Mouse (Mus musculus) embryo, embryonic 10.5 days (tissue): ENCODE measurements around the gene Dpep3.
A peak's percentile ranks its signal among the peaks of the same experiment; 100 is the strongest.

Experiments used
- DNase-seq: peaks from one replicate; pipeline ENCODE4 v3.0.0-alpha.2; 2015; ENCODE audit warnings: low spot score

The Dpep3 gene

DNA sequence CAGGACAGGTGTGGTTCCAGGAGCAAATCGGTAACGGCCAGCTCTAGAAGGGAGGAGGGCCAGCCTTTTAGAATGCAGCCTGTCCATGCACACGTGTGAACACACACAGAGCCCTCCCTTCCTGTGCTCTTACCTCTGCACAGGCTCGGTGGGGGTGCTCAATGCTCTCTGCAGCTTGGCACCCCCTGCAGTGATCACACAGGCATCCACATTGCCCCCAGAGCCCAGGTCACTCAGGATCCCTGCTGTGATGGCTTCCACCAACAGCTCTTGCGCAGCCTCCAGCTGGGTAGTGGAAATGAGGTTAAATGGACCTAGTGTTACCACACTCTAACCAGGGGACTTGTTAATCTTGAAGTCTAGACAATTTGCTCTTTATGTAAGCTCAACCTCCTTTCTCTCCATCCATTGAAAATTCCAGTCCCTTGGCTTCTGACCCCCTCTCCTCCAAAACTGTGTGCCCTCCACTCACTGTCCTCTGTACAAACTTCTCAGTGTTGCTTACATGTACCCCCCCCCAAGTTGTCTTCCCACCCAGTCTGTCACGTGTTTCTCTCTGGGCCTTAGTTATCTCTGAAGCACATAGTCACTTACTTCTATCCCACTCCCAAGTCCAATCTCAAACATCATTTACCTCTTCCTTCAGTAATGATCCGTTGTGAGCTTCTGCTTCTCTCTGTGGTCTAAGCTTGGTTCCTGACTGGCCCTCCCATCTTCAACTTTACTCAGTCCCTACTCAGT is 43.2 kb downstream of the Dpep3 start:
- DNase-seq = no peak

DNA sequence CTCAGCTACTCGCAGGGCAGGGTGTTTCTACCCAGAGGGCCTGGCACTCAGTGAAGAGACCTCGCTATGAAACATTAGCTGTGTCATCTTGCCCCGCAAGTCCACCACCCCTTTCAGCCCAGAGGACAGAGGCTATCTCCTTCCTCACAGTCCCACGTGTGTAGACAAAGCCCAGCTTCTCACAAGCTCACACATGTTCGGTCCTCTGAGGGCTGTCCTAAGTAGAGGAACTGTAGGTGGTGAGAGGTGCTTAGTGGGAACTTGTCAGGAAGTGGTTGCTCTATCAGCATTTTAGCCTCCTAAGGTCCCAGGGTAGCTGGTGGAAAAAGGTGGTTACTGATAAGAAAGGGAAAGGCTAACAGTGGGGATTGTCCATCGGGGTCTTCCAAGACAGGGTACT is 44.1 kb downstream of the Dpep3 start:
- no peak for DNase-seq

DNA sequence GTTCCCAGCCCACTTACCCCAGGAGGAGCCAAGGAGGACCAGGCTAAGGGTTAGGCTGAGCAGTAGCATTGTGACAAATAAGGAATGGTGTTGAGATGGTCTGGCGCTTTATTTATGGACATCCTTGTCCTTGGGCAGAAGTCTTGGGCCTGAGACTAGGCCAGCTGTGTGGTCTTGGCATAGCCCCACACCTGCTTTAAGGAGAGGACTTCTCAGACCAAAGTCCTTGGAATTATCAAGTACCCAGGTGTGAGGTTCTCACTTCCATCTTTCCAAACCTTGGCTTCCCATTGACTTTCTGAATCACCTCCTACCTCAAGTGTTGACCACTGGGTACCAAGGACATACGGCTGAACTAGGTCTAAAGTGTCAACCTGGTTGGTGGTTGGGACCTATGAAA is 45.5 kb downstream of the Dpep3 start, which contains the start of gene Ctrl:
Ctrl (minus strand) TSS at position 101 of the 400 bp plus-strand sequence.
- no peak for DNase-seq

DNA sequence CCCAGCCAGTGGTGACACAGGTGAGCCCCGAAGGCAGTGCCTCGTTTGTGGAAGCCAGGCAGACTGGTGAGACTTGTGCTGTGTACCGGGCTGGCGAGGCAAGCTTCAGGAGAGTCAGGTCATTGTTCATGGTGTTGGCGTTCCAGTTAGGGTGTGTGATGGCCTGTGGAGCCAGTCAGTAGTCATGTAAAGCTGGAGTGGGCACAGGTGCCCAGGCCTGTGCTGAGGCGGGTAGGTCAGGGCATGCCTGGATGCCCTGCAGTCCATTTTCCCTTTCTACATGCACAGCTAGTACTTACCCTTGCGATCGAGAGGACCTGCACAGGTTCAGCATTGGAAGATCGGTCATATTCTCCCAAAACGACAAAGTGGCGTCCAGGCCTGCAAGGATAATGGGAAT is 46.7 kb downstream of the Dpep3 start:
- DNase-seq = no peak

DNA sequence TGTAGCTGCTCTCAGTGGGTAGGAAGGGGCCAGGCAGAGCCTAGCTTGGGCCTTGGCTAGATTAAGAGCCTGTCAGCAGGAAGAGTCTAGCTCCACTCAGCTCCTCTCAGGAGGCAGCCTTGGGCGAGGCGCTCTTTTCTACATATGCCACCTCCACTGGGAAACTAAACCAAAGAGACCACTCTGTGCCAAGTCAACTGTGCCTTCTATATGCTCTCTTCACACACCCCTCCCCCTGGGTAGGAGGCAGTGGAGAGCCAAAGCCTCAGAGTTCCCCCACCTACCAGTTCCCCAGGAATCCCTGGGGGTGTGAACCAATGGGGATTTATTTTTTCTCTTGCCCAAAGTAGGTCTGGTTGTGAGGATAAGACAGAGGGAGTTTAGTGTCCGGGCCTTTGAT is 48.0 kb downstream of the Dpep3 start:
- DNase-seq = no peak

DNA sequence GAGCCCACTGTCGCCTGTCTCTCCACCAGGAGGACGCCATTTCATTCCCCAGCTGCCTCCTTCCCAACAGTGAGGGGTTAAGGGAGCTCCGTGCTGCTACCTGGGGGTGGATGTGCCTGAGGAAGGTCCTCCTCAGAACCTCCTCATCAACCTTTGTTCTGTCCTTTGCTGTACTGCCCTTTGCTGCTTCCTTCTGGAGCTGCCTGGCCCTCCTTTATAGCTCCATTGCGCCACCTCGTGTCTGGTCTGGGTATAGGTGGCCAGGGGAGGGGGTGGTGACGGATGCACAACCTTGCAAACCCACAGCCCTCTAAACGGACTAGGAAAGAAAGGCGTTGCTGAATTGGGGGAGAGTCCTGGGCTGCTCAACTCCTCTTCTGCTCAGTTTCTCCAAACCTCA is 48.6 kb downstream of the Dpep3 start:
- DNase-seq = peak; percentile 86

DNA sequence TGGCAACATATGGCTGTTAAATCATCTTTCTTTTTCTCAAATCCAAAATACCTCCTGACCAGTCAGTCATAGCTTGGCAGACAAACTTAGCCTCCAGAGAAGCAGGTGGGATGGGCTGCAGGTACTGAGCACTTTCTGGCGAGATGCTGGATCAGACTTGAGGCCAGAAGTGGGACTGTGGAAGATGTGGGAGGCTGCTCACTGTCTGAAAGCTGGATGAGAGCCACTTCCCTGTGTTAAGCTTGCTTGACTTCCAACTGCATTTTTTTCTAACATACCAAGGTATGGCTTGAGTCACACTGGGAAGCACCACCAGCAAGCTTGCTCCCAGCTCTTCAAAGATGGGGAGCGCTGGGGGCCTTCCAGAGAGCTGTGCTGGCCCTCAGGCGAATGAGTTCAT is 54.1 kb downstream of the Dpep3 start:
- no peak for DNase-seq
